Mouse (Mus musculus): ENCODE results near the gene Dmc1. TPM values are rescaled to one million over a fixed set of nuclear protein-coding genes. Genes with fewer than 3 reads are reported as not detected.

The Dmc1 gene
- polyA plus RNA-seq (2017; shearing (Covaris generic)): not detected

DNA sequence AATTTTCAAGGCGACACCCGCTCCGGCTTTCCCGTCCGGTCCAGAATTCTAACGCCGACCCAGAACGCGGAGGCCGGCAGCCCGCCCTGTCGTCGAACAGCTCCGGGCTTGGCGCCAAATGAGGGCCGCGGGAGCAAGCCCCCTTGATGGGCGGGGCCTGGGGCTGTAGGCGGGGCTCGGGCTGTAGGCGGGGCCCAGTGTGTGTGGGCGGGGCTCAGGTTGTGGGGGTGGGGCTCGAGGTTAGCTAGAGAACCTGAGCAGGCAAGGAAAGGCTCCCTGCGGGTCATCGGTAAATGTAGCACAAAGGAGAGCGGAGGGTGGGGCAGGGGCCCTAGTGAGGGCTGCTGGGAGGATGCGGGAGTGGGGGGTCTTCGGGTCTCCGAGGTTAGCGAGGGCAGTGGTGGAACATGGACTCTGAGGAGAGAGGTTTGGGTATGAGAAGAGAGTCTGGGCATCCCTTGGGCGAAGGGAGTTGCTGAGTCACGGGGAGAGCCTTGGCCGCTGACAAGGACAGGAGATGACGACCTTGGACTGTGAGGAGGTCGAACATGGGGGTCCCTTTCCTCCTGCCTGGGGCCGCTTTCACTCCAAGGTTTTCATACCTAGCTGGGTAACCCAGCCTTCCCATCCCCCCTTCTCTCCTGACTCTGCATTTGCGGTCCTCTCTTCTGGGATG lies at the start of gene Dmc1:
Gene Dmc1, minus strand, starts transcription at position 120 of the 676 bp plus-strand sequence.

DNA sequence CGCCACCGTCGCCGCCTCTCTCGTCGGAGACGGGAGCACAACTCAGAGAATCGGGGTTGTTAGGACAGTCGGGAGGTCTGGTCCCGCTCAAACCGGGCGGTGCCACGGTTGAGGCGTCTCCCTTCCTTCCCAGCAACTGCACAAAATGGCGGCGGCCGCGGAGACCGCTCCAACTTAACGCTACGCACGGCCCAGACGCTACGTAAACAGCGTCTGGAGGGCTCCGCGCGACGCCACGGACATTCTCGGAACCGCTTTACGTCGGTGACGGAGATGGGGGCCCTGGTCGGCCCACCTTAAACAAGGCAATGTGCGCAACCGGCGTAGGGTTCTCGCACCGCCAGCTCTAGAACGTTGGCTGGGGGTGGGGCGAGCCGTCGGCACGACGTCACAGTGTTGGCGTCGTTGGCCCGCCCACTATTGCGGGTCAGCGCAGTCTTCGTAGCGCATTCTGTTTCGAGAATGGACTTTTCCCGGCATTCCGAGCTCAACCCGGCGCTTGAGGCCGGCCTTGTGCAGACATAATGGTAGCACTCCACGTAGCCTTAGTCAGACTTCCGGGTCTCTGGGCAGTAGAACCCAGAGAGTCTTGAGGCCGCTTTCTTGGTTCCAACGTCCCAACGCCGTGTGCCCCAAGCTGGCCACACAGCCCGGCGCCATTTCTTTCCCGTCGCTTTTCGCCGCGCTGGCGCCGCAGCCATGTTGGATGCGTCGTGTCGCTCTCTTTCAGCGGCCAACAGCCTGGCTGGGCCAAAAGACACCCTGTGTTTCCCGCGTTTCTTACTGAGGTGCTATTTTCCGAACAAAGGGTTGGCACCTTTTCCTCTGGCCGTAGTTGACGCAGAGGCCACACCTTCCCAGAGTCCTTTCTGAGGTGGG lies 58.3 kb downstream of the Dmc1 start, which contains the start of gene Ddx17:
Gene Ddx17, minus strand, starts transcription at position 332 of the 879 bp plus-strand sequence.

DNA sequence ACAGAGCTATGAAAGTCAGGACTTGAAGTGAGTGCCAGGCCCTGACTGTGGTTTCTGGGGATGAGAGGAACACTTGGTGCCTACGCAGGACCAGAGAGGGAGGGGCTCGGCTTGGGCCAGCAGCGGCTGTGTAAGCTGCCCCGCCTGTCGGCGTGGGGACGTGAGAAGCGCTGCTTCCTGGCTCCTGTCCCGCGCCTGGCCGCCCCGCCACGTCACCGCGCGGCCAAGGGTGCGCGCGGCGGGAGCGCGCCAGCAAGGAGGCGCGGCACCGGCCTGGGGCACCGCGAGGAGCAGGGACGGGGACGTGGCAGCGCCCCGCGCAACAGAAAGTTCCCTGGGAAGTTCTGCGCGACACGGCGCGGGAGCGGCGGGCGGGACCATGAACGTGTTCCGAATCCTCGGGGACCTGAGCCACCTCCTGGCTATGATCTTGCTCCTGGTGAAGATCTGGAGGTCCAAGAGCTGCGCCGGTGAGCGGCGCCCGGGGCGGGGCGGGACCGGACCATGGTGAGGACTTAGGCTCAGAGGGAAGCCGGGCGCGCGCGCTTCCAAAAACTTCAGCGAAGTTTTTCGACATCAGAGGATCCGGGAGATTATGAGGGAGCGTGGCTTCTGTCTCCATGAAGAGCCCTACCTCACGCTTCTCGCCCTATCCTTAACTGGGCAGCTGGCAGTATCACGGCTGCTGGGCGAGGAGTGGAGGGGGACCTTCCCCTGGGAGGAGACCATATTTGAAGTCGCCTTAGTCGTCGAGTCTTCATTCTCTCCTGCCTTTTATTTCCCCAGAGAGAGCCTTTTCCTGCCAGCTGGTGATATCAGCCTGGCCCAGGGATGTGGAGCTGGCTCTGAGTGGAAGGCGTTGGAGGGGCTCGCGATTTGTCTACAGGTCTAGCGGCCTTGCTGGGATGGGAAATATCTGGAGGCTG lies 88.5 kb downstream of the Dmc1 start, which contains the start of gene Kdelr3:
Gene Kdelr3, plus strand, starts transcription at position 241 of the 926 bp plus-strand sequence.

Other genes starting within 250 kb of the Dmc1 start
- 37.2 TPM for gene Tmem184b, start 201.5 kb downstream of the Dmc1 start, polyA plus RNA-seq (2017; shearing (Covaris generic))
- 7.7 TPM for gene Csnk1e, start 149.5 kb downstream of the Dmc1 start, polyA plus RNA-seq (2017; shearing (Covaris generic))
- not detected for gene Kcnj4, start 99.9 kb downstream of the Dmc1 start, polyA plus RNA-seq (2017; shearing (Covaris generic))
- 0.20 TPM for gene Kdelr3, start 88.7 kb downstream of the Dmc1 start, polyA plus RNA-seq (2017; shearing (Covaris generic))
- 28.7 TPM for gene Ddx17, start 58.4 kb downstream of the Dmc1 start, polyA plus RNA-seq (2017; shearing (Covaris generic))
- gene Fam227a, start 53.8 kb upstream of the Dmc1 start, polyA plus RNA-seq (2017; shearing (Covaris generic)): 0.44 TPM
- 17.2 TPM for gene Cby1, start 54.1 kb upstream of the Dmc1 start, polyA plus RNA-seq (2017; shearing (Covaris generic))
- 234 TPM for gene Tomm22, start 65.8 kb upstream of the Dmc1 start, polyA plus RNA-seq (2017; shearing (Covaris generic))
- gene Josd1, start 82.8 kb upstream of the Dmc1 start, polyA plus RNA-seq (2017; shearing (Covaris generic)): 2.6 TPM
- gene Gtpbp1, start 85.7 kb upstream of the Dmc1 start, polyA plus RNA-seq (2017; shearing (Covaris generic)): 60.9 TPM
- gene Sun2, start 137.4 kb upstream of the Dmc1 start, polyA plus RNA-seq (2017; shearing (Covaris generic)): 15.1 TPM
- 12.3 TPM for gene Dnal4, start 172.7 kb upstream of the Dmc1 start, polyA plus RNA-seq (2017; shearing (Covaris generic))
- not detected for gene Nptxr, start 199.7 kb upstream of the Dmc1 start, polyA plus RNA-seq (2017; shearing (Covaris generic))
- not detected for gene Npcd, start 229.1 kb upstream of the Dmc1 start, polyA plus RNA-seq (2017; shearing (Covaris generic))
- 59.4 TPM for gene Cbx6, start 229.6 kb upstream of the Dmc1 start, polyA plus RNA-seq (2017; shearing (Covaris generic))

All from activated CD4-positive, CD25-positive, alpha-beta regulatory T cell, adult 9 weeks (primary cell).